Mouse (Mus musculus): ENCODE results near the gene Areg. TPM values are rescaled to one million over a fixed set of nuclear protein-coding genes. Genes with fewer than 3 reads are reported as not detected.

Areg gene
- polyA plus RNA-seq, 1 experiment from 2014 or later: not detected

DNA sequence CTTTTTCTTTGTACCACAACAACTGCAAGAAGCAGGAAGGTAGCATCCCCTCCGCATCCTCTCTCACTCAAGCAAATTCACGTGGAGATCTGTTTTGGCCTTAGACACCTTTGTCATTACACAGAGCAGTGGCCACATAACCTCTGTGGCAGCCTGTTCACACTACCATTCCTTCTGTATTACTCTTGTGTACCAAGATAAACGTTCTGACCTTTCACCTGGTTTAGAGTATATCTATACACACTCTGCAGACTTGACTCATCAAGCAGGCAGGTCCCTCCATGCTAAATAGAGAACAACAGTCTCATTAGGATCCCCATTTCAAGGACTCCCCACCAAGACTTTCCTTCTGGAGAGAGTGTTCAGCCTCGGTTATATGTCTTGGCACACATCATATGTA is 16.0 kb upstream of the Areg start:
- Histone ChIP-seq H3K4me1 (replicated peaks) (no peaks in the 10 kb centered on the region), H3K9ac (no peak overlapping the region), H3K9me3 (replicated peaks) (no peaks in the 10 kb centered on the region), H3K36me3 (replicated peaks) (no peaks in the 10 kb centered on the region), H3K27me3 (no peaks in the 10 kb centered on the region), H3K4me2 (no peak overlapping the region), H3K27ac (replicated peaks) (no peak overlapping the region), H3K4me3 (replicated peaks) (no peak overlapping the region)
- no peak for ATAC-seq (ENCODE audit: insufficient read depth)
- 53% methylated on average over 4 of the region's 4 CpGs for WGBS (ENCODE audit: insufficient replicate concordance)

DNA sequence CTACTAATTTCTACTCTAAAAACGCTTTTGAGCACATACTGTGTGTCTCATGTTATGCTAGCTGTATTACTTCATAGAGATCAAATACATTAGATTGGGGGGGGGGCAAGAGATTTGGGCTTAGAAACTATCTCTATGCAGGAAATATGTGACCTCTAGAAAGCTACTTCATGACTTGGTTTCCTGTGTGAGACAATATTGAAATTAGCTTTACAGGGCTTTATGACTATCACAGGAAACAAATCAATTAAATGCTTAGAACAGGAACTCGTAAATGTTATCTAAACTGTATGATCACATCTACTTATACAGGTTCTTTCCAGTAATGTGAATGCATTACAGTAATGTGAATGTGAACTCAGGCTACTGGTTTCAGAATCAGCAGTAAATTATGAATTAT is 15.3 kb upstream of the Areg start:
- Histone ChIP-seq H3K36me3 (replicated peaks) (no peaks in the 10 kb centered on the region), H3K9me3 (replicated peaks) (no peaks in the 10 kb centered on the region), H3K27ac (replicated peaks) (no peak overlapping the region), H3K4me2 (no peak overlapping the region), H3K4me3 (replicated peaks) (no peak overlapping the region), H3K27me3 (no peaks in the 10 kb centered on the region), H3K4me1 (replicated peaks) (no peaks in the 10 kb centered on the region), H3K9ac (no peak overlapping the region)
- no peak for ATAC-seq (ENCODE audit: insufficient read depth)
- WGBS (ENCODE audit: insufficient replicate concordance): 57% methylated on average over 2 of the region's 2 CpGs

DNA sequence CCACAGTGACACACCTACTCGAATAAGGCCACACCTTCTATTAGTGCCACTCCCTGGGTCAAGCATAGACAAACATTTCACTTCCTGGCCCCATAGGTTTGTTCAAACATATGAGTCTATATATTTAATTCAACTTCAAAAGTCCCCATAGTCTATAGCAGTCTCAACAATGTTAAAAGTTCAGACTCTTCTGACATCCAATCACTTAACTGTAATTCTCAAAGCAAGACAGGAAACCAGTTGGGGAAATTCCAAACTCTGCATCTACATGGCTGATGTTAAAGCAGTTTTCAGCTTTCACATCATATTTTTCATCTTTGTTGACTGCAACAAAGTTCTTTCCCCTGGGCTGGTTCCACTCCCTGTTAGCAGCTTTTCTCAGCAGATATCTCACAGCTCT is 12.8 kb upstream of the Areg start:
- no peak for ATAC-seq (ENCODE audit: insufficient read depth)
- no peaks in the 10 kb centered on the region for H3K27me3 ChIP-seq
- 48% methylated on average over 1 of the region's 1 CpGs for WGBS (ENCODE audit: insufficient replicate concordance)
- no peak overlapping the region for H3K4me2 ChIP-seq
- no peak overlapping the region for H3K9ac ChIP-seq
- H3K36me3 ChIP-seq (replicated peaks): no peaks in the 10 kb centered on the region
- no peaks in the 10 kb centered on the region for H3K4me1 ChIP-seq (replicated peaks)
- H3K9me3 ChIP-seq (replicated peaks): no peaks in the 10 kb centered on the region
- H3K4me3 ChIP-seq (replicated peaks): no peak overlapping the region
- H3K27ac ChIP-seq (replicated peaks): no peak overlapping the region

DNA sequence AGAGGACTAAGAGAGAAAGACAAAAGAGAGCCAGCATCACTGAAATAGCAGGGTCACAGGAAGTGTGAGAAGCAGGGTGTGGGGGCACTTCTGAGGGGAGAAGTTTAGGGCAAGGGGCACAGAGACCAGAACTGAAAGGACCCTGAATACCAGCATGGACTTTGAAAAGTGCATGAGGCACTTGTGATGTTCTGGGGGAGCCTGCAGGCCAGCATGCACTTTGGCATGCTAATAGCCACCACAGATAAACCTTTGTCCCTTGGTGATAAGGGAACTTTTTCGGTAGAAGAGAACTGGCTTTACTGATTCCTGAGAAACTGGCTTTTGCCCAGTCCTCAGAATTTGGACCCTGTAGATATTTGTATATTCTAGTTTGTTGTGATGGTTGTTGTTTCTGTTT is 4.4 kb upstream of the Areg start:
- WGBS (ENCODE audit: insufficient replicate concordance): 15% methylated on average over 1 of the region's 1 CpGs
- no peak overlapping the region for H3K4me2 ChIP-seq
- ATAC-seq (ENCODE audit: insufficient read depth): no peak
- H3K36me3 ChIP-seq (replicated peaks): no peaks in the 10 kb centered on the region
- H3K9ac ChIP-seq: no peak overlapping the region
- H3K27ac ChIP-seq (replicated peaks): no peak overlapping the region
- no peak overlapping the region for H3K4me3 ChIP-seq (replicated peaks)
- no peaks in the 10 kb centered on the region for H3K9me3 ChIP-seq (replicated peaks)
- peaks cover 15% of the 10 kb centered on the region for H3K27me3 ChIP-seq
- 0 out of 2 replicates have a peak, but pooled peaks cover 6% of the 10 kb centered on the region for H3K4me1 ChIP-seq (replicated peaks)

DNA sequence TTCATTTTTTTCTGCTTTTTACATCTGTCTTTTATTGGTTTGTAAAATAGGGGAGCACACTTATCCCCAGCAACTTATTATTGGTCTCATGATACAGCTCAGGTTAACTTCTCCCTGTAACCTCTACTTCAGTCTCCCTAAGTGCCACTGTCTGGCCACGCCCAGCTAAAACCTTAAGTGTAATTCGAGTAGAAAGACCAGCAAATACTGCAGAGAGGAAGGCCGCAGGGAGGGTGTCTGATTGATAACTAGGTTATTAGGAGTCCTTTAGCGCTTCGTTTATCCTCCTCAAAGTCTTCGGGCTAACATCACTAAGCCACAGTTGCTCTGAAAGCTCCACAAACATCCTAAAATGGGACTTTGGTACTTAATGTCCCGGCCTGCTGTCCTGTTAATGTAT is 429 bp upstream of the Areg start:
- ATAC-seq (ENCODE audit: insufficient read depth): no peak
- no peak overlapping the region for H3K27ac ChIP-seq (replicated peaks)
- H3K27me3 ChIP-seq: peaks cover 34% of the 10 kb centered on the region
- H3K9ac ChIP-seq: no peak overlapping the region
- H3K36me3 ChIP-seq (replicated peaks): no peaks in the 10 kb centered on the region
- 0 out of 2 replicates have a peak, but pooled peaks cover 6% of the 10 kb centered on the region for H3K4me1 ChIP-seq (replicated peaks)
- H3K4me3 ChIP-seq (replicated peaks): no peak overlapping the region
- no peaks in the 10 kb centered on the region for H3K9me3 ChIP-seq (replicated peaks)
- 6% methylated on average over 7 of the region's 7 CpGs for WGBS (ENCODE audit: insufficient replicate concordance)
- H3K4me2 ChIP-seq: peak overlapping the region; percentile 63

DNA sequence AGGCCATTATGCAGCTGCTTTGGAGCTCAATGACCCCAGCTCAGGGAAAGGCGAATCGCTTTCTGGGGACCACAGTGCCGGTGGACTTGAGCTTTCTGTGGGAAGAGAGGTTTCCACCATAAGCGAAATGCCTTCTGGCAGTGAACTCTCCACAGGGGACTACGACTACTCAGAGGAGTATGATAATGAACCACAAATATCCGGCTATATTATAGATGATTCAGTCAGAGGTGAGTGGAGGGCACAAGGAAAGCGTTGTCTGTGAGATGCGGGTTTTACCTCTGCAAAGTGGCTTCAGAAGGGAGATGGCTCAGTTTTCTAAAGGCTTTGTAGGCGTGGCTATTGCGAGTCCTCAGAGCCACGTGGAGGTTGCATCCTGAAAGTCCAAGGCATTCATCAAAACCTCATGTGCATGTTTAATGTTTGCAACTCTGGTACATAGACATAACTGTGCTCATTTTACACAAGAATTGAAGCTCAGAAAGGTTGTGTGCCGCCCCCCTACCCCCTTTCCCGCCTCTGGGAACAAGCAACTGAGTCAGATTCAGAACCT is 1.6 kb downstream of the Areg start:
- 40% methylated on average over 13 of the region's 13 CpGs for WGBS (ENCODE audit: insufficient replicate concordance)
- Histone ChIP-seq H3K36me3 (replicated peaks) (no peaks in the 10 kb centered on the region), H3K27me3 (peaks cover 34% of the 10 kb centered on the region), H3K4me3 (replicated peaks) (no peak overlapping the region), H3K27ac (replicated peaks) (no peak overlapping the region), H3K4me1 (replicated peaks) (0 out of 2 replicates have a peak, but pooled peaks cover 6% of the 10 kb centered on the region), H3K4me2 (no peak overlapping the region), H3K9me3 (replicated peaks) (no peaks in the 10 kb centered on the region), H3K9ac (no peak overlapping the region)
- ATAC-seq (ENCODE audit: insufficient read depth): no peak

DNA sequence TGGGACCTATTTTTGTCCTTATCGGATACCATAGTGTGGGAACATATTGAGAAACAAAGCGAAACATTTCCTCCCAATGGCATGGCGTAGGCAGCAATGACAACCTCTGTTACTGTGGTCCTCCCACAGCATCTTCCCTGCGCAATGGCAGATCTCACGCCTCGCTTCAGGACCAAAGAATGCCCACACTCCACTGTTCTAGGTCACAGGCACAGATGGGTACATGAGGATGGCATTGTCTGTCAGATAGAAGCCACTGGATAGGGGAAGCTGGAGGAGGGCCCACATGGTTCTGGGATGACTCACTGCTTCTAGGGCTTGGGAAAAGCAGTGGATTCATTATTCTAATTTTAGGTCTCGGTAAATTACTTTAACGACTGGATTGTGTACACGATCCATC is 5.6 kb downstream of the Areg start:
- H3K9ac ChIP-seq: no peak overlapping the region
- H3K9me3 ChIP-seq (replicated peaks): no peaks in the 10 kb centered on the region
- no peaks in the 10 kb centered on the region for H3K36me3 ChIP-seq (replicated peaks)
- H3K4me1 ChIP-seq (replicated peaks): no peaks in the 10 kb centered on the region
- peaks cover 19% of the 10 kb centered on the region for H3K27me3 ChIP-seq
- no peak for ATAC-seq (ENCODE audit: insufficient read depth)
- H3K4me2 ChIP-seq: no peak overlapping the region
- H3K27ac ChIP-seq (replicated peaks): no peak overlapping the region
- WGBS (ENCODE audit: insufficient replicate concordance): 67% methylated on average over 9 of the region's 9 CpGs
- H3K4me3 ChIP-seq (replicated peaks): no peak overlapping the region

DNA sequence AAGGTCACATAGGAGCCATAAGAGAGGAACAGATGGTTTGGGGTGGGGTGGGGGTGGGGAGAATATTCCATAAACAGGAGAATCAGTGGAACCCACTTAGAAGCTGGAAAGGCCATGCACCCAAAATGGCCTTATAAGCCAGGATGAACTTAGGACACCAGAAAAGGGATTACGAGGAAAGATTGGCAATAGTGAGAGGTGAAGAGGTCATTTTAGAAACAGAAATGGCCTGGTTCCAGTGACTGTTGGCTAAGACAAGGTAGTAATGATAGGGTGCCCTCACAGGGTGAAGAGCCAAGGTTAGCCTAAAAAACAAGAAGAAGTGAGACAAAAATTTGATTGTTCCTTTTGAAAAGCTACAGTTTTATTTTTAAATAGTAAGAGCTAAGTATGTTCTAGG is 7.6 kb downstream of the Areg start:
- Histone ChIP-seq H3K27me3 (peaks cover under 1% of the 10 kb centered on the region; the same call in 1 of the 2 replicates), H3K27ac (replicated peaks) (no peak overlapping the region), H3K9me3 (replicated peaks) (no peaks in the 10 kb centered on the region), H3K4me3 (replicated peaks) (no peak overlapping the region), H3K4me2 (no peak overlapping the region), H3K9ac (no peak overlapping the region), H3K36me3 (replicated peaks) (no peaks in the 10 kb centered on the region), H3K4me1 (replicated peaks) (no peaks in the 10 kb centered on the region)
- ATAC-seq (ENCODE audit: insufficient read depth): no peak
- WGBS (ENCODE audit: insufficient replicate concordance): 39% methylated on average over 1 of the region's 1 CpGs

DNA sequence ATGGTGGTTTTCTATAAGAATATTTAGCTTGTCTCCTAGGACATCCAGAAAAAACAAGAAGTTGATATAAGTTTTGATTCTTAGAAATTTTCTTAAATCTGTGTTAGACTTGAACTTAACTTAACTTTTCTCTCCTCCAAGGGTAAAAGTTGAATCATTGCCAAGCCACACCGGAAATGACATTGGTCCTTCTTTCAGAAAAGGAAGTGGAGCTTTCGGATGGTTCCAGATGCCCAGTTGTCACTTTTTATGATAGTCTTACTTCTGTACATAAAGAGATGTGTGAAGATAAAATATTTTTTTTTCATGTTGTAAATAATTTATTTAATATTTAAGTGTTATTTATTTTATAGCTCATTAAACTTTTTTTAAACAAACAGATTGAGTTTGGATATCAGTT is 8.7 kb downstream of the Areg start:
- ATAC-seq (ENCODE audit: insufficient read depth): no peak
- Histone ChIP-seq H3K9ac (no peak overlapping the region), H3K4me1 (replicated peaks) (no peaks in the 10 kb centered on the region), H3K36me3 (replicated peaks) (no peaks in the 10 kb centered on the region), H3K4me3 (replicated peaks) (no peak overlapping the region), H3K27me3 (no peaks in the 10 kb centered on the region), H3K27ac (replicated peaks) (no peak overlapping the region), H3K4me2 (no peak overlapping the region), H3K9me3 (replicated peaks) (no peaks in the 10 kb centered on the region)
- 34% methylated on average over 2 of the region's 2 CpGs for WGBS (ENCODE audit: insufficient replicate concordance)

DNA sequence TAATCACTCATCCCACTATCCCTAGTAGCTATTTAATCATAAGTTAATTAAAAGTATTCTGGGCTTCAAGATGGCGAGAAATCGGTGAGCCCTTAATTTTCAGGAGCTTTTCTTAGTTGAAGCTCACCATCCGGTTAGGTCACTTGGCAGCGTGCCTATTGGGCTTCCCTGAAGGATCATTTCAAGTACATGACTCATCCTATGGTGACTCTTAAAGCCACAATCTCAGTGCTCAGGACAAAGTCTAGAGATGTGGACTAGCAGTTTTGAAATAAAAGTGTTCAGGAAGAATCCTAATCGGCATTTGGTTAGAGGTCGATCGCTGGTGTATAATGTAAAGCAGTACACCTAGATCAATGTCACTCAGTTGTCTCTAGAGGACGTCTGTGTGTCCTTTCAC is 17.3 kb downstream of the Areg start:
- 56% methylated on average over 8 of the region's 8 CpGs for WGBS (ENCODE audit: insufficient replicate concordance)
- no peak for ATAC-seq (ENCODE audit: insufficient read depth)
- no peak overlapping the region for H3K4me3 ChIP-seq (replicated peaks)

DNA sequence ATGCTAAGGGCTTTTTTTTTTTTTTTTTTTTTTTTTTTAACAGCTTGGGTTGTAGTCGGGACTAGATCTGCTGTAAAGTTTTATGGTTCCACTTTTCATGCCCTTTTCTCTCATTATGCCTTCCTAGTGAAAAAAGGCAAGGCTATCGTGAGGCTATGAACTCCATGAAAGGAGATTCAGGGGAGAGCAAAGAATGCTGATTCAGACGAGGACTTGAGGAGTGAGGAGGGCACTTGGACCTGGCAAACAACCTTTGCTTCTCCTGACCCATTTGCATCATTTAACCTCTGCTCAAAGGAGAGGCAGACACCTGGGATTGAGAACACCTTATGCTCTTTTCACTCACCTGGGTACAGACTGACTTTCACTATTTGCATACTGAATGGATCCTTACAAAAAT is 17.8 kb downstream of the Areg start:
- ATAC-seq (ENCODE audit: insufficient read depth): no peak
- no peak overlapping the region for H3K27ac ChIP-seq (replicated peaks)
- no peak overlapping the region for H3K4me3 ChIP-seq (replicated peaks)
- H3K9me3 ChIP-seq (replicated peaks): no peaks in the 10 kb centered on the region
- H3K36me3 ChIP-seq (replicated peaks): no peaks in the 10 kb centered on the region
- no peaks in the 10 kb centered on the region for H3K4me1 ChIP-seq (replicated peaks)
- H3K9ac ChIP-seq: no peak overlapping the region
- no peaks in the 10 kb centered on the region for H3K27me3 ChIP-seq
- 28% methylated on average over 3 of the region's 3 CpGs for WGBS (ENCODE audit: insufficient replicate concordance)
- no peak overlapping the region for H3K4me2 ChIP-seq

More for the DNA sequence above, 17.3 kb downstream of the Areg start:
- Histone ChIP-seq H3K4me2 (no peak overlapping the region), H3K36me3 (replicated peaks) (no peaks in the 10 kb centered on the region), H3K4me1 (replicated peaks) (no peaks in the 10 kb centered on the region), H3K27ac (replicated peaks) (no peak overlapping the region), H3K27me3 (no peaks in the 10 kb centered on the region), H3K9ac (no peak overlapping the region), H3K9me3 (replicated peaks) (no peaks in the 10 kb centered on the region)

DNA sequence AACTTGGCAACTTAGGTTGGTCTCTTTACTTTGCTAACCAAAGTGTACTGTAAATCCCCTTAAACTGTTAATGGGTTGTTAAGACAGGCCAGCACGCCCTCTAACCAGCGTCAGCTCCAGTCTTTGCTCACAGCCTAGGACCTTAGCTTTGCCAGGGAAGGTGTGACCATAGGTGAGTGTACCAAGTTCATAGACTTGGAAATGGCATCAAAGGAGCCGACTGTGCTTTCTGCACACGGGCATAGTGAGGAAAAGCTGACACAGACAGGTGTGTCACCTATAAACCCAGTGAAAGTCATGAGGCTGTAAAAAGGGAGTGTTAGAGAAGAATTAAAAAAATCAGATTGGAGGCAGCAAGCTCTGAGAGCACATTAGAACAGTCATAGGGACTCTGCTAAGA is 23.4 kb downstream of the Areg start:
- no peak overlapping the region for H3K4me3 ChIP-seq (replicated peaks)
- no peak overlapping the region for H3K27ac ChIP-seq (replicated peaks)
- H3K4me2 ChIP-seq: no peak overlapping the region
- H3K27me3 ChIP-seq: no peaks in the 10 kb centered on the region
- H3K9me3 ChIP-seq (replicated peaks): no peaks in the 10 kb centered on the region
- H3K36me3 ChIP-seq (replicated peaks): no peaks in the 10 kb centered on the region
- H3K9ac ChIP-seq: no peak overlapping the region
- ATAC-seq (ENCODE audit: insufficient read depth): no peak
- H3K4me1 ChIP-seq (replicated peaks): no peaks in the 10 kb centered on the region
- WGBS (ENCODE audit: insufficient replicate concordance): 67% methylated on average over 4 of the region's 4 CpGs
